Mouse (Mus musculus) gastrocnemius, adult 2 months (tissue): ENCODE data around the gene Zbtb20. TPM values are rescaled to one million over a fixed set of nuclear protein-coding genes. Genes with fewer than 3 reads are reported as not detected.
"Not testable (repeated sequence)": the region's sequence is repeated elsewhere in the genome, so short reads cannot be mapped to it uniquely, and the experiment has no call there.

Experiments used
- DNase-seq: peaks from one replicate; pipeline ENCODE4 v3.0.0; 2022
- H3K27ac ChIP-seq: fragments of 200-600 bp; 2 replicates; pipeline ENCODE4 v1.8.1; 2022; ENCODE audit warnings: mild to moderate bottlenecking
- H3K4me3 ChIP-seq: fragments of 200-600 bp; 2 replicates; pipeline ENCODE4 v1.8.1; 2022; ENCODE audit warnings: mild to moderate bottlenecking, moderate library complexity
- CTCF ChIP-seq: fragments of 200-600 bp; IDR thresholded peaks from 2 replicates; pipeline ENCODE4 v1.8.1; 2022; ENCODE audit warnings: antibody characterized with exemption, mild to moderate bottlenecking, moderate library complexity
- intact Hi-C: fragments of 180-260 bp; cut with DNase I; formaldehyde crosslinking; loops from one replicate; pipeline ENCODE4 v1.15.1; 2025
- total RNA-seq, 2 experiments: library from RNA; stranded (reverse); gene quantifications; 2 replicates each; pipeline ENCODE4 v1.2.3; 2021

The Zbtb20 gene
- total RNA-seq, 2 experiments from 2014 or later: 87.2 to 104 TPM

- H3K27ac ChIP-seq: peak overlapping the region; percentile 93
These were observed 36.1 kb downstream of the Zbtb20 start for GRCm38 (mm10) chr16:42911815-42912214.

DNA sequence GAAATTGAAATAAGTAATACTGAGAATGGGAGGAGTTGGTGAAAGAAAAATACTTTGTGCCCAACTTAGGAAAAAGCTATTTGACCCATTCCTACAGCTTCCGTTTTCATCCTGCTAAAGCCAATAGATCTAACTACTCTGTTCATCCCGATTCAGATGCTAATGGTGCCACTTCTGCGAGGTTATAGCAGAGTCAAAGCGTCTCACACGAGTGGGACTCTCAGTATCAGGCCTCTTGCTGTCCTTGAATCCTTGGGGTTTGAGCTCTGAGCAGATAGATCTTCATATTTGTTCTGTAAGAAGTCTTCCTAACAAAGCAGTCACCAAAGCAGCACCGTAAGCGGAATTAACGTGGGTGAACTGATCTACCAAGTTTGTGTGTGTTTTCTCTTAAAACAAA is 37.6 kb downstream of the Zbtb20 start:
- DNase-seq: no peak
- no peak for TF ChIP-seq CTCF
- Histone ChIP-seq H3K4me3 (no peak overlapping the region), H3K27ac (peak overlapping the region; percentile 93)
- intact Hi-C loops: loop anchor here (10.0 kb wide), 3 partner anchors 638 to 892 kb away; no protein-coding TSS in a partner anchor

More at GRCm38 (mm10) chr16:42911815-42912214, 36.1 kb downstream of the Zbtb20 start:
- no peak for DNase-seq
- intact Hi-C loops: loop anchor here (10.0 kb wide), 3 partner anchors 637 to 893 kb away; no protein-coding TSS in a partner anchor
- no peak for TF ChIP-seq CTCF
- H3K4me3 ChIP-seq: peak overlapping the region; percentile 81

- peak; percentile 69 for TF ChIP-seq CTCF
- intact Hi-C loops: loop anchor here (2.0 to 10.0 kb wide), 4 partner anchors 40 to 890 kb away; partner anchors contain the start of gene Zbtb20
- Histone ChIP-seq H3K27ac (peak overlapping the region; percentile 93), H3K4me3 (no peak overlapping the region)
- DNase-seq: peak; percentile 66
These were observed 38.9 kb downstream of the Zbtb20 start for GRCm38 (mm10) chr16:42914457-42915085.

DNA sequence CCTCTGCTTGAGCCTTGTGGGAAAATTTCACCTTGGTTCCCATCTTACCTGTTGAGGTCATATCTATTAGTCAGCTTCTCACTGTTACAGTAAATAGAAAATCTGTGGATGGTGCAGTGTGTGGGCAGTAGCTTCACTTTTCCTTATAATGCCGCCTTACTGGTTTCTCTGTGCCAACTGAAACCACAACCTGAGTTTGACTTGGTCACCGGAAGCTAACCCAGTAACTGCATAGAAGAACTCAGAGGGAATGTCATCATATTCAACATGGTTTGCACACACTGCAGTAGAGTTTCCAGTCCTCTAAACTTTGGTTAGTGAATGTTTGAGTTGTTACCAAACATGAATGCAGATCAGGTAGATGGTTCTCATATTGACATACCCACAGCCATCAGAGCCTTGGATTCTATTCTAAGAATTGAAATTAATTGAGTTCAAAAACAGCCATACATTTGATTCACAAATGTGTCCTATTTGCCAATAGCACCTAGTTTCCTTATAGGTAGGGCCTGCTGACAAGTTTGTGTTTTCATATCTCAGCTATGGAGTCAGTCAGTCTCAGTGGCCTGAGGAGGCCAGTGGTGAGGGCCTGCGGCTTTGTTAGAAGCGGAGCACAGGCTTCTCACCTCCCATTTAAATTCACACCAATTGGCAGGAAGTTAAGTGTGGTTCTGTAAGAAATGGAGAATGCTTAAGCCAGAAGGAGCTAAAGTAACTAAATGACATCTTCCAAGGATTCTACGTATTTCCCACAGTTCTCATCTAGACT is 44.5 kb downstream of the Zbtb20 start:
- no peak overlapping the region for H3K4me3 ChIP-seq
- TF ChIP-seq CTCF: no peak
- intact Hi-C loops: loop anchor here (10.0 kb wide), 3 partner anchors 645 to 885 kb away; no protein-coding TSS in a partner anchor
- no peak for DNase-seq
- no peak overlapping the region; the same call in 1 of the 2 replicates for H3K27ac ChIP-seq

- peak overlapping the region; percentile 16; the same call in 1 of the 2 replicates for H3K27ac ChIP-seq
- intact Hi-C loops: no loop called here
- H3K4me3 ChIP-seq: no peak overlapping the region
- no peak for TF ChIP-seq CTCF
- no peak for DNase-seq
These were observed 45.8 kb downstream of the Zbtb20 start for GRCm38 (mm10) chr16:42921436-42921835.

DNA sequence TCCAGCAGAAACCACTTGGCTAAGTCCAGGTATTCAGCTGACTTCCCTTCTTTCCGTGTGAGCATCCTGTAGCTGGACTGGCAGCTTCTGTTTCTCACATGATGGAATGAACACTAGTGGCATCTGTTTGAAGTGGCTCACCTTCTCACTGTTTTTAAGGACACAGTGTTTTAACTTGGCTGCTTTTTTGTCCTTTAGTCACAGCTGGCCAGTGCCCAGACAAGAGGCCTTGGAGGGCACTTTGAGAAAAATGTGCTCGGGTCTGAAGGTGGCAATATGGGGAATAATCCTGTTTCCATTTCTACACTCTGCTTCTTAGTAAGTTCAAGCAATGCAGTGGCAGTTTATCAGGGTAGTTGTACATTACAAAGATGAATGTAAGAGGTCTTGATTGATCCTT is 62.5 kb downstream of the Zbtb20 start:
- no peak overlapping the region for H3K27ac ChIP-seq
- TF ChIP-seq CTCF: no peak
- intact Hi-C loops: no loop called here
- H3K4me3 ChIP-seq: no peak overlapping the region
- DNase-seq: peak; percentile 20

GRCm38 (mm10) chr16:42947016-42947415 is 71.3 kb downstream of the Zbtb20 start:
- Histone ChIP-seq H3K27ac (no peak overlapping the region), H3K4me3 (no peak overlapping the region)
- no peak for DNase-seq
- TF ChIP-seq CTCF: no peak
- intact Hi-C loops: no loop called here

DNA sequence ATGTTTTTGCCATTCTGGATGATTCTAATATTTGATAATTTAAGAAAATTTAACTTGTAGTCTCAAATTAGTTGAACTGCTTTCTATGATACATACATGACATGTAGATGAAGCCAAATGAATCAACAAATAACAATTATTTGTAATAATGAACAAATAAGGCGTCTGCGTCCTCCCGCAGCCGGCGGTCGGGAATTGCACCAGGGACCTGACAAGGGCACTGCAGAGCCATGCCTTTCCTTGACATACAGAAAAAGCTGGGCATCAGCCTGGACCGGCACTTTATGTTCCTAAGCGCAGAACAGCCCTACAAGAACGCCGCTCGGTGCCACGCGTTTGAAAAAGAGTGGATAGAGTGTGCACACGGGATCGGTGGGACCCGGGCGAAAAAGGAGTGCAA is 79.7 kb downstream of the Zbtb20 start:
- intact Hi-C loops, DNase-seq, H3K27ac ChIP-seq, H3K4me3 ChIP-seq: not testable (repeated sequence)

DNA sequence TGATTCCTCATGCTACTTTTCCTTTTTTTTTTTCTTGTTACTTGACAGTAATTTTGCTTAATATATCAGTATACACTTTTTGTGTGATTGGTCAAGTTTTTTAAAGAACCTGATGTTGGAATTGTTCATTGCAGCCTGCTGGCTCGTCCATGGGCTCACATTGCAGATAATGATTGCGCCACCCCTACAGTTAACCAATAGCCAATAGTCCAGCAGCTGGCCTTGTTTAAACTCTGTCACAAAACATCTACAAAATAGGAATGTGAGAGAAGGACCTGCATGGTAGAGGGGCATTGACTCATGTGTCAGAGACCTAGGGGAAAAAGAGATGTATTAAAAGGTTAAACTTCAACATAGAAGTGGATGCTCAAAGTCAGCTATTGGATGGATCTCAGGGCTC is 97.2 kb downstream of the Zbtb20 start:
- TF ChIP-seq CTCF: no peak
- no peak overlapping the region for H3K4me3 ChIP-seq
- intact Hi-C loops: no loop called here
- no peak overlapping the region for H3K27ac ChIP-seq
- DNase-seq: no peak

- TF ChIP-seq CTCF: no peak
- no peak for DNase-seq
- H3K27ac ChIP-seq: no peak overlapping the region
- no peak overlapping the region for H3K4me3 ChIP-seq
- intact Hi-C loops: no loop called here
These were observed 123.2 kb downstream of the Zbtb20 start for GRCm38 (mm10) chr16:42998896-42999295.

DNA sequence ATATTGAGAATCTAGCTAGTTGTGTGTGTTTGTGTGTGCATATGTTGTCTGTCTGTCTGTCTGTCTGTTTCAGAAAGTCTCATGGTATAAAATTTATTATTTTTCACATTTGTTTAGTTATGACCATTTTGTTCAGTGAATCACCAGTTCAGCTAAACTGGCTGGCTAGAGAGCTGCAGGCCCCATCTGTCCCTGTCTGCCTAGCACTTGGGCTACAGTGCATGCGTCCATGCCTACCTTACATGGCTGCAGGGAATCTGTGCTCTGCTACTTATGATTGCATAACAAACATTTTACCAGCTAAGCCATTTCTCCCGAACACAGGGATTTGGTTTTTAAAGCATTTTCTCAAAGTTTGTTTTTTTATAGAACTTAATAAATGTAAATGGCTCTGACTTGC is 150.7 kb downstream of the Zbtb20 start:
- no peak for TF ChIP-seq CTCF
- no peak overlapping the region for H3K4me3 ChIP-seq
- intact Hi-C loops: no loop called here
- no peak overlapping the region for H3K27ac ChIP-seq
- no peak for DNase-seq

DNA sequence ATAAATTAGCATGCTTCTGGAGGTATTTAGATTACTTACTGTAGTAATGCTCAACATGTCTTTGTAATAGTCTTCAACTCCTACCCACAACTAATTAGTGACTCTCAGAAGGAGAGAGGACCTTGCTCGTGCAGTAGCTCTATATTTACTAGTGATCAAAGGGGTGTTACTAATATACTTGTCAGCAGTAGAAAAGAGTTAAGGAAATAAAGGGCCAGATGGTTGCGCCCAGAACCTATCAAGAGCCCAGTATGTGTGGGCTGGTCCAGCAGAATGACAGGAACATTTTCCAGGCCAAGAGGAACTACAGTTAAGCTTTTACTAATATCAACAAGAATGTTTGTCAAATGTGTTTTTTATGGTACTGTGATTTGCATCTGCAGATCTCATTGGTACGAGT is 153.6 kb downstream of the Zbtb20 start:
- no peak for TF ChIP-seq CTCF
- no peak overlapping the region for H3K4me3 ChIP-seq
- H3K27ac ChIP-seq: no peak overlapping the region
- intact Hi-C loops: no loop called here
- no peak for DNase-seq

- Histone ChIP-seq H3K4me3 (no peak overlapping the region), H3K27ac (no peak overlapping the region)
- intact Hi-C loops: no loop called here
- TF ChIP-seq CTCF: no peak
- DNase-seq: no peak
These were observed 160.0 kb downstream of the Zbtb20 start for GRCm38 (mm10) chr16:43035709-43036108.
